Mouse (Mus musculus): ENCODE measurements around the gene Gsdma3. TPM values are rescaled to one million over a fixed set of nuclear protein-coding genes. Genes with fewer than 3 reads are reported as not detected.
"Not testable (repeated sequence)": the region's sequence is repeated elsewhere in the genome, so short reads cannot be mapped to it uniquely, and the experiment has no call there.

Gsdma3 gene
- polyA plus RNA-seq, 1 experiment, result not detected

GRCm38 (mm10) chr11:98664091-98664490 lies 37.9 kb downstream of the Gsdma3 start, which contains the start of gene Gsdma:
Gene Gsdma, plus strand, starts transcription at chr11:98664351.
- 61% methylated on average over 4 of the region's 4 CpGs for WGBS
- TF ChIP-seq CTCF (IDR thresholded peaks at IDR 0.05; ENCODE audit: extremely low read depth, insufficient read depth, insufficient read length, insufficient replicate concordance) (no peak), POLR2A (IDR thresholded peaks at IDR 0.05; ENCODE audit: low read depth, low read length) (no peak)
- Histone ChIP-seq H3K36me3 (ENCODE audit: control insufficient read depth, insufficient read depth, low read length) (no peaks in the 10 kb centered on the region), H3K27me3 (ENCODE audit: control insufficient read depth, insufficient read depth, low read length) (no peaks in the 10 kb centered on the region), H3K4me3 (ENCODE audit: extremely low read depth, insufficient read depth, insufficient read length) (no peak within 1 kb of the TSS), H3K27ac (ENCODE audit: insufficient read depth, low read length) (no peak within 1 kb of the TSS), H3K4me1 (ENCODE audit: control insufficient read depth, insufficient read depth, insufficient read length) (no peaks in the 10 kb centered on the region; the same call in 1 of the 2 replicates)
- DNase-seq (ENCODE audit: low read depth in 1 of 2, low spot score in 2 of 2), result no peak

- Histone ChIP-seq H3K36me3 (ENCODE audit: control insufficient read depth, insufficient read depth, low read length) (no peaks in the 10 kb centered on the region), H3K4me1 (ENCODE audit: control insufficient read depth, insufficient read depth, insufficient read length) (no peaks in the 10 kb centered on the region), H3K27me3 (ENCODE audit: control insufficient read depth, insufficient read depth, low read length) (no peaks in the 10 kb centered on the region), H3K4me3 (ENCODE audit: extremely low read depth, insufficient read depth, insufficient read length) (no peak overlapping the region), H3K27ac (ENCODE audit: insufficient read depth, low read length) (no peak overlapping the region)
- TF ChIP-seq CTCF (IDR thresholded peaks at IDR 0.05; ENCODE audit: extremely low read depth, insufficient read depth, insufficient read length, insufficient replicate concordance), result no peak
- TF ChIP-seq POLR2A (IDR thresholded peaks at IDR 0.05; ENCODE audit: low read depth, low read length), result no peak
- DNase-seq (ENCODE audit: low read depth in 1 of 2, low spot score in 2 of 2), result no peak
- 26% methylated on average over 2 of the region's 2 CpGs for WGBS
Observed at GRCm38 (mm10) chr11:98668984-98669383, 42.8 kb downstream of the Gsdma3 start.

- TF ChIP-seq POLR2A (IDR thresholded peaks at IDR 0.05; ENCODE audit: low read depth, low read length) (no peak), CTCF (IDR thresholded peaks at IDR 0.05; ENCODE audit: extremely low read depth, insufficient read depth, insufficient read length, insufficient replicate concordance) (no peak)
- no peaks in the 10 kb centered on the region for H3K36me3 ChIP-seq (ENCODE audit: control insufficient read depth, insufficient read depth, low read length)
- H3K27ac ChIP-seq (ENCODE audit: insufficient read depth, low read length), result no peak overlapping the region
- DNase-seq (ENCODE audit: low read depth in 1 of 2, low spot score in 2 of 2), result no peak
- no peak overlapping the region for H3K4me3 ChIP-seq (ENCODE audit: extremely low read depth, insufficient read depth, insufficient read length)
- 75% methylated on average over 3 of the region's 3 CpGs for WGBS
- H3K27me3 ChIP-seq (ENCODE audit: control insufficient read depth, insufficient read depth, low read length), result no peaks in the 10 kb centered on the region
- no peaks in the 10 kb centered on the region for H3K4me1 ChIP-seq (ENCODE audit: control insufficient read depth, insufficient read depth, insufficient read length)
Observed at GRCm38 (mm10) chr11:98671284-98671815, 45.2 kb downstream of the Gsdma3 start.

DNA sequence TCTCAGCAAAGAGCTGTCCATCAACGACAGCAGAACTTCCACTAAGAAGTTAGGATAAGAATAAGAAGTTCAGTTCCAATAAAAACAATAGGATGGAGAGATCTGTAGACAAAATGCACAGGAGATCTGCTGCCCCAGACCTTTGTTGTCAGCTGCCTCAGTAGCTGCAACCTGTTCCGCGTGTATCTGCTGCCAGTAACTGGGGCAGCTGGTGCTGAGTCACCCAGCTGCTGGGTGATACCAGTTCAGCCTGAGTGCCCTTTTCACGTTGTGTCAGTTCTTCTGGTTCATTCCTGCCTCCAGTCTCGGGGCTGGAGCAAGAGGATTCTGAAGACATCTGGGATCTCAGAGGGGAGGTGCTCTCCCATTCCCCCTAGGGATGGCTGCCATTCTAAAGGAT lies 45.7 kb downstream of the Gsdma3 start:
- no peaks in the 10 kb centered on the region for H3K4me1 ChIP-seq (ENCODE audit: control insufficient read depth, insufficient read depth, insufficient read length)
- no peak for DNase-seq (ENCODE audit: low read depth in 1 of 2, low spot score in 2 of 2)

GRCm38 (mm10) chr11:98672482-98672881 lies 46.3 kb downstream of the Gsdma3 start:
- Histone ChIP-seq H3K36me3 (ENCODE audit: control insufficient read depth, insufficient read depth, low read length) (no peaks in the 10 kb centered on the region), H3K4me3 (ENCODE audit: extremely low read depth, insufficient read depth, insufficient read length) (no peak overlapping the region), H3K27me3 (ENCODE audit: control insufficient read depth, insufficient read depth, low read length) (no peaks in the 10 kb centered on the region), H3K27ac (ENCODE audit: insufficient read depth, low read length) (no peak overlapping the region), H3K4me1 (ENCODE audit: control insufficient read depth, insufficient read depth, insufficient read length) (no peaks in the 10 kb centered on the region)
- WGBS, result 56% methylated on average over 5 of the region's 5 CpGs
- DNase-seq (ENCODE audit: low read depth in 1 of 2, low spot score in 2 of 2), result no peak
- TF ChIP-seq POLR2A (IDR thresholded peaks at IDR 0.05; ENCODE audit: low read depth, low read length) (no peak), CTCF (IDR thresholded peaks at IDR 0.05; ENCODE audit: extremely low read depth, insufficient read depth, insufficient read length, insufficient replicate concordance) (no peak)

More for the DNA sequence above, 45.7 kb downstream of the Gsdma3 start:
- TF ChIP-seq CTCF (IDR thresholded peaks at IDR 0.05; ENCODE audit: extremely low read depth, insufficient read depth, insufficient read length, insufficient replicate concordance), result no peak
- no peak for TF ChIP-seq POLR2A (IDR thresholded peaks at IDR 0.05; ENCODE audit: low read depth, low read length)
- Histone ChIP-seq H3K27me3 (ENCODE audit: control insufficient read depth, insufficient read depth, low read length) (no peaks in the 10 kb centered on the region), H3K36me3 (ENCODE audit: control insufficient read depth, insufficient read depth, low read length) (no peaks in the 10 kb centered on the region), H3K27ac (ENCODE audit: insufficient read depth, low read length) (no peak overlapping the region), H3K4me3 (ENCODE audit: extremely low read depth, insufficient read depth, insufficient read length) (no peak overlapping the region)
- WGBS, result 19% methylated on average over 5 of the region's 5 CpGs

DNA sequence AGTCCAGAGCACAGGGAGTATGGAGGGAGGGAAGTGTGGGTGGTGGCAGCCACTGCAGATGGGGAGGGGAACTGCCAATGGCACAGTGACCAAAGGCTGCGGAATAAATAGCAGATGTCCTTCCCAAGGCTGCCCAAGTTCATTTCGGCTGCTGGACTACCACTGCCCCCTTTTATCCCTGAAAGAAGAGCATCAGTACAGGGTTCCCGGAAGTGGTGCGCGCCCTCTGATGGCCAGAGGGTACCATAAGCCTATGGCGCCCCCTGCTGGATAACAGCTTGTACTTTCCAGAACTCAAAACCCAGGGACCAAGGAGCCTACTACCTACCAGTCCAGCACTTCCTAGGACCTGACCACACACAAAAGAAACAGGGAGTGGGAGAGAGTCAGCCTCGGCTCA lies 47.0 kb downstream of the Gsdma3 start:
- peak; percentile 40 to 46 for DNase-seq (ENCODE audit: low read depth in 1 of 2, low spot score in 2 of 2)
- H3K4me3 ChIP-seq (ENCODE audit: extremely low read depth, insufficient read depth, insufficient read length); H3K27me3 ChIP-seq (ENCODE audit: control insufficient read depth, insufficient read depth, low read length); H3K4me1 ChIP-seq (ENCODE audit: control insufficient read depth, insufficient read depth, insufficient read length); H3K36me3 ChIP-seq (ENCODE audit: control insufficient read depth, insufficient read depth, low read length); H3K27ac ChIP-seq (ENCODE audit: insufficient read depth, low read length): not testable (repeated sequence)
- 3% methylated on average over 7 of the region's 7 CpGs for WGBS
- 0 out of 2 replicates have a peak, but pooled peaks have one; percentile 7 for TF ChIP-seq CTCF (IDR thresholded peaks at IDR 0.05; ENCODE audit: extremely low read depth, insufficient read depth, insufficient read length, insufficient replicate concordance)

GRCm38 (mm10) chr11:98675829-98676363 lies 49.7 kb downstream of the Gsdma3 start:
- no peak for DNase-seq (ENCODE audit: low read depth in 1 of 2, low spot score in 2 of 2)
- Histone ChIP-seq H3K36me3 (ENCODE audit: control insufficient read depth, insufficient read depth, low read length) (no peaks in the 10 kb centered on the region), H3K4me1 (ENCODE audit: control insufficient read depth, insufficient read depth, insufficient read length) (no peaks in the 10 kb centered on the region), H3K4me3 (ENCODE audit: extremely low read depth, insufficient read depth, insufficient read length) (no peak overlapping the region), H3K27me3 (ENCODE audit: control insufficient read depth, insufficient read depth, low read length) (no peaks in the 10 kb centered on the region), H3K27ac (ENCODE audit: insufficient read depth, low read length) (no peak overlapping the region)
- 65% methylated on average over 7 of the region's 7 CpGs for WGBS
- no peak for TF ChIP-seq CTCF (IDR thresholded peaks at IDR 0.05; ENCODE audit: extremely low read depth, insufficient read depth, insufficient read length, insufficient replicate concordance)
